Mouse (Mus musculus) lung, postnatal 14 days (tissue): ENCODE results near the gene Thy1.
A peak's percentile ranks its signal among the peaks of the same experiment; 100 is the strongest.

Source experiments
- DNase-seq: peaks from one replicate; pipeline ENCODE4 v3.0.0; 2021

Gene Thy1

DNA sequence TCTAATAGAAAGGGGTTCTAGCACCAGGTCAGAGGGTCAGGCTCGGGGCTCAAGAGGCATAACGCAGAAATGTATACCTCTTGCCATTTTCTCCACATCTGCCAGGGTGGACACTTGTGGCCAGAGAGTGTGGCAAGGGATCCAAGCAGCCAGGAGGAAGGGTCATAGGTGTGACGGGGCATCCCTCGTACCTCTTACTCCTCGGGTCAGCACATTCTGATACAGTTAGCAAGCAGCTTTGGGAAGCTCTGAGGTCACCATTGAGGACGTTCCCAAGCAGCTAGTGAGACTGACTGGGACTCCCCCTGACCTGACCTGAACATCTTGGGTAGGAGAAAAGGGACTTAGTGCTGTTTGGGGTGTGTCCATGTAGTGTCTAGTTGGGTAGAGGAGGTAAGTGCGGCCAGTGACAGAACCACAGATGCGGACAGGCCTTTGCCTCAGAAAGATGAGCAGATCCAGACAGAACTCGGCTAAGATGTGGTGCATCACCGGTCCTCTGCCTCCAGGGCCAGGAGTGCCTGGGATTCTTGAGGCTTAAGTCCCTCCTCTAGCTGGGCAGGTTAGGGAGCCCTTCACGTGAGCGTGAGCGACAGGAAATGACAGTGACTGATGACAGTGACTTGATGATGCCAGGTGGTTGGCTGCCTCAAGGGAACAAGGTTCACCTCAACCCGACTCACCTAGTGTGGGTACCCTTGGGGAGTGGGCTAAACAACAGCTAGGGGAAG is 27.1 kb downstream of the Thy1 start:
- no peak for DNase-seq

DNA sequence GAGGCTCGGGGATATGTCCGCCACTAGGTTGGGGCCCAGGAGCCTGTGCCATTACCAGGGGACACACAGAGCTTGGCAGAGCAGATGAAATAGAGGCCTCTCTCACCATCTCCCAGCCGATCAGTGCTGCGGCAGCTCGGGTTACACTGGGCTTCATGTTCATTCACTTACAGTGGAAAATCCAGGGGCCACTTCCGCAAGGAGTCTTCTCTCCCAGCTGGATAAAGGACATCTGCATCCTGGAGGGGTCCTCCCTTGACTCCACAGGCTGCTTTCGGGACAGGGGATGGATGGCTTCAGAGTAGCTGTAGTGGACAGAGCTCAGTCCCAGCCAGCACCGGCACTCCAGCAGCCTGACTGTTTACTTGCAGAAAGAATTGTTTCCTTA is 27.7 kb downstream of the Thy1 start:
- no peak for DNase-seq

DNA sequence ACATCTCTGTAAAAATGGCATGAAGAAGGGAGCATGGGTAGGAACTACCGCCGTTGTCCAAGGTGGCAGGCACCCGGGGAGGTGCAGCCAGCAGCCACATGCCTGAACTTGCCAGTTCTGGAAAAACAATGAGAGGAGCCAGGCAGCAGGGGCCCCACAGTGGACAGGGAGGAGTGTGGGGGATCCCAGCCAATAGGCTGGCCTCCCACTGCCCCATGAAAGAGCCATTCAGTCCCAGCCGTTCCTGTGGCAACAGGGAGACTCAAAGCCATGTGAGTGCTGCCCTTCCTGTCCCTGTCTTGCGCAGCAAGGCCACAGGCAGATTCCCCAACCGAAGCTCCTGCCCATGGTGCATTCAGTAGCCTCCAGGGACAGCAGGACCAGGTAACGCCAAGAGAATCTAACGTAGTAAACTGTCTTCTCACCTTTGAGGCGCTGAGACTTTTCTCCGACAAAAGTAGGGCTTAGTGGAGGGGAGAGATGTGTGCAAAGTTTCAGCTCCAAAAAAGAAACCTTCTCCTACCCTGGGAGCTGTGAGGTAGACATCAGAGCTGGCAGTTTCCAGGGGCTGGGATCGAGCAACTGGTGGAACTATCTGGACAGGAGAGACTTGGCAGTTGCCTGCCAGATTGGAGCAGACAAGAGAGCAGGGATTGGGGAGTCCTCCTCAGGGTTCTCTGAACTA is 28.9 kb downstream of the Thy1 start:
- no peak for DNase-seq

DNA sequence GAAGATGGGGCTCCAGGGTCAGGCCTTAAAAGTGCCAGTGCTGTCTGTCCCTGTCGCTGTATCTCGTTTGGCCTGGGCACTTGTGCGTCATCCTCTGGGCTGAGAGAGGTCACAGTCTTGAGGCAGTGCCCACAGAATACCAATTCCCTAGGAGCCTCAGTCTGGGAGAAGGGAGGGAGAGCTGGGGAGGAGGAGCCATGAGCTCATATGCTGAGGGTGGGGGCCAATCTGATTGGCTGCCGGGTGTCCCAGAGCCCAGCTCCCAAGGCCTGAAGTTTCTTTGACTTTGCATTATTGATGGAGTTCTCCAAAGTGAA is 29.4 kb downstream of the Thy1 start:
- DNase-seq: no peak

DNA sequence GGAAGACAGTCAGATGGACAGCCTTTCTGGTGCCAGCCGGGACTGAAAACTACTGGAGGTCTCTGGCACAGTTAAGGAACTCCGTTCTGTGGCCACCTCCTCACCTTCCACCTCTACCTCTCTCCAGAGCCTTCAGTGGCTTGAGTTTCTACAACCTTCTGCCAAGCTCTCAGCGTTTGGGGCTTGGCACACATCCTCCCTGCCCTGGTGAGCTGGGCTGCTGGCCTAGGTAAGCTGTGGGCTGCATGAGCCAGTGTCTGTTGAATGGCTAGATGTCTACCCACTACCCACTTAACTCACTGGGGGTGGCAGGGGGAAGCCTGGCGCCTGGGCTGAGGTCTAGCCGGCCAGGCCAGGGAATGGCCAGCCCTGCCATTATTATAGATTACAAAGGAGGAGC is 29.9 kb downstream of the Thy1 start:
- no peak for DNase-seq

DNA sequence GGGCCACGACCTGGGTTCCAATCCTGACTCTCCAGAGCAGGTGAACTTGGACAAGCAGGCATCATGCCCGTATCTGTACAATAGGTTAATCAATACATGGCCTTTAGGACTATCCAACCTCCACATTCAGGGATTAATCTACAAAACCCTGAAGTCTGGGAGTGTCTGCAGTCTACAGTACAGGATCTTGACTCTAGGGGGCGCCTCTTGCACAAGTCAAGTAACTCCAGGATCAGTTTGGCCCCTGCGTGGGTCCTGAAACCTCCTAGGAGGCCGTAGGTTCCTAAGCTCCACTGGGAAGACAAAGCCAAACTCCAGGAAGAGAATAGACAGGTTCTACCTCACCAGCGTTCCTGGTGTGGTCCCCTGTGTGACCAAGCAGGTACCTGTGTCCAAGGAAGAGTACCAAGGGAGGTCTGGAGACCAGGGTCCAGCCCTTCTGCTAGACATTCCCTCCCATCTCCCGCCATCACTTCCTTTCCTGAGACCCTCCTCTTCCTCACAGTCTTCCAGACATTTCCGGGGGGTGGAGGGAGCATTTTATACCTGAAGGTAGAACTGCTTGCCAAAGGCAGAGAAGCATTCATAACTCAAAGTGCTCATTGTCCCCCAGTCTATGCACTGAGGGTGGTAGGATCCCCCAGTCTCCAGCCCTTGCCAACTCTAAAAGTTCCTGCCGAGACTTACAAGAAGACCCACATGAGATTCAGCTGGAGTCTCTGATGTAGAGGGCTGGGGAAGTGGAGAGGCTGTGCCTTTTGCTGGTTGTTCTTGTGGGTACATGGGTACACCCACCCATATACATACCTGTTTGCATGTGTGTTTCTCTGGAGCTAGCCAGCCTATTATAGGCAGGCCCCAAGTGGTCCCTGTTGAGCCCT is 31.5 kb downstream of the Thy1 start:
- peak; percentile 53 for DNase-seq

DNA sequence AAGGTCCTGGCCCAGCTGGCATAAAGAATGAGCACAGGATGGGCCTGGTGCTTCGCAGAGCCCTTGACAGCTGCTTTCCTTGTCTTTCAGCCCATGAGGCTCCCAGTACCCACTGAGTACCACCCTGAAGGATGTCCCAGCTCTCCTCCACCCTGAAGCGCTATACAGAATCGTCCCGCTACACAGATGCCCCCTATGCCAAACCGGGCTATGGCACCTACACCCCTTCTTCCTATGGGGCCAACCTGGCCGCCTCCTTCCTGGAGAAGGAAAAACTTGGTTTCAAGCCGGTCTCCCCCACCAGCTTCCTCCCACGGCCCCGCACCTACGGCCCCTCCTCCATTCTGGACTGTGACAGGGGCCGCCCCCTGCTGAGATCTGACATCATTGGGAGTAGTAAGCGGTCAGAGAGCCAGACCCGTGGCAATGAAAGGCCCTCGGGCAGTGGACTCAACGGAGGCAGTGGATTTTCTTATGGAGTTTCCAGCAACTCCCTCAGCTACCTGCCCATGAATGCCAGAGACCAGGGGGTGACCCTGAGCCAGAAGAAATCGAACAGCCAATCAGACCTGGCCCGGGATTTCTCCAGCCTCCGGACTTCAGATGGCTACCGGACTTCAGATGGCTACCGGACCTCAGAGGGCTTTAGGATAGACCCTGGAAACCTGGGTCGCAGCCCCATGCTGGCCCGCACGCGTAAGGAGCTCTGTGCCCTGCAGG is 32.3 kb downstream of the Thy1 start:
- no peak for DNase-seq

DNA sequence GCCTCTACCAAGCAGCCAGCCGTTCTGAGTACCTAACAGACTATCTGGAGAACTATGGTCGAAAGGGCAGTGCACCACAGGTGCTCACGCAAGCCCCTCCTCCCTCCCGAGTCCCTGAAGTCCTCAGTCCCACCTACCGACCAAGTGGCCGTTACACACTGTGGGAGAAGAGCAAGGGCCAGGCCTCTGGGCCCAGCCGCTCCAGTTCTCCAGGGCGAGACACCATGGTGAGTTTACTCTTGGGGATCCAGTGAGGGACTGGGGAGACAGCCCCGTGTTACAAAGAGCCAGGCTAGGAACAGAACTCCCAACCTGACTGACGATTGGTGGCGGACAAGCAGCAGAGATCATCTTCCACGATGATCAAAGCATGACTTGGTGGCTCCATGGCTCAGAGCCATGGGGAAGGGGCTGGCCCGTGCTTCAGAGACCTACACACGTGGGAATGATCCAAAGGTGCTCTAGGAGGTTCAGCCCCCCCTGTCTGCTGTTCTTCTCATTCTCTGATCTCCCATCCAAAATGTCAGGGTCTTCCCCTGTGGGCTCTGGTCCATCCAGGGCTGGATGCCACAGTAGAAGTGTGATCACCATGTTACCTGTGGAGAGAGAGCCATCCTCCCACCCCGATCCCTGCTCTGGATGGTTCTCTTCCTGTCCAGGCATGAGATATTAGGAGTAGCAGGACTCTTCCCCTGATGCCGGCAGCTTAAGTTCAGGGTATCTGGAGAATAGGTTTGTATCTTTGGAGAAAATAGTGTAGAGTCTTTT is 33.0 kb downstream of the Thy1 start:
- DNase-seq: no peak

DNA sequence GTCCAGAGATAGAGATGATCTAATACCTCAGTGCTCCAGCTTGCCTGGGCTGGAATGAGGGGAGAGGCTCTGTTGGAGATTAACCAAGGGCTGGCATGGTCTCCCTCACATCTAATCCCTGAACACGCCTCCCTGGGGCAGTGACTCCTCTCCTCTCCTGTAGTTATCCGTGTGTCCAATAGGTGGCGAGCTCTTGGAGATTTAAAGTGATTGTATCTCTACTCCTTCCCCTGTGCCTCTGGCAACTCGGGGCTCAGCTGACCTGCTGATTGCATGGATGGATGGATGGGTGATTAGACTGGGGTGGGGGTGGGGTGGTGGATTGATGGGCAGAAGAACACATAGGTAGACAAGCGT is 33.6 kb downstream of the Thy1 start:
- DNase-seq: peak; percentile 71

DNA sequence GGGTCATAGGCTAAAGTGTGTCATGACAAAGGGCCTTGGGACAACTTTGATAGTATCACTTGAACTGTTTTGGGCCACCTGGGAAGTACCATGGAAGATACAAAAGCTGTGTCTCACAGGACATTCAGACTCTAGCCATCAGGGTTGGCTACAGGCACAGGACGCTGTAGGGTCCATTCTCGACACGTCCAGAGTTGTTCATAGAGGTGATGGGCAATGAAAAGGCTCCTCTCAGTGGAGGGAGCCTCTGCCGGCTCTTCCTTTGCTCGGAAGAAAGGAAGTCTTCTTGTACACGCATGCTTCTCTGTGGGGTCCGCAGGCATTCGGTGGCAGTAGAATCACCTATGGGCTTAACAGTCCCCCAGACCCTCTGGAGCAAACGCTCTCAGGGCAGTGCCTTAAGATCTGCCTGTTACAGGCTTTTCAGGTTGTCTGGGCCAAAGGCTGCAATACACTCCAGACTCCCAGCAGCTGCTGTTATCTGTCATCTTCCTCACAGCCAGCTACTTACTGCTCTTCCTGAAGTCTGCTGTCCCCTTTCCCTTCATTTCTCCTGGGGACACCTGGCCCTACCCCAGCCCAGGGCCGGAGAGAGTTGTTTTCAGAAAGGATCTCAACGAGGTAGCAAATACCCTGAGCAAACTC is 34.2 kb downstream of the Thy1 start:
- DNase-seq: no peak

DNA sequence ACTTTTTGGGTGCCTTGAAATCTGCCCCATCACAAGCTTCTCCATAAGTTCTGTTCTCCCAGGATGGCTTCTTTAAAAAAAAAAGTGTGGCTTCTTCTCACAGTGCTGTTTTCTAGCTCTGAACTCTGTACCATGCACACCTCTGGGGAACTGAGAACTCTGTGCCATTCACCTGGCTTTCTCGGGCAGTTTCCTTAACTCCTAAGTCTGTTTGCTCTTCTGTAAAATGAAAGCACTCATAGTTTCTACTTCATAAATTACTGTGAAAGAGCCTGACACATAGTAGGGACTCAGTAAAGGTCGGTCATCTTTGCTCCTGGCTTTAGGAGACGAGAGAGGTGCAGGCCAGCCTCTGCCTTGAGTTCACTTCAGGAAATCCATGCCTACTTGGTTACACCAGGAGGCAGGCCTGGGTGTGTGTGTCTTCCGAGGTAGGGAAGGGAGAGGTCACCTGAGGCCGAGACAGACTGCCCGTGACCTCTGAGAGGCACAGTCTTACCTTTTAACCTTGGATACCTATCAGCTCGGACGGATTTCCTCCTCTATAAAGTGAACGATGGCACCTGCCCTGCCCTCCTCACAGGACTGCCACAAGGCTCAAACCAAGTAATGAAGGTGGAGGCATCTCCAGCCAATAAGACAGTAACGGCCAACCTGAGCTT is 35.1 kb downstream of the Thy1 start:
- DNase-seq: no peak

DNA sequence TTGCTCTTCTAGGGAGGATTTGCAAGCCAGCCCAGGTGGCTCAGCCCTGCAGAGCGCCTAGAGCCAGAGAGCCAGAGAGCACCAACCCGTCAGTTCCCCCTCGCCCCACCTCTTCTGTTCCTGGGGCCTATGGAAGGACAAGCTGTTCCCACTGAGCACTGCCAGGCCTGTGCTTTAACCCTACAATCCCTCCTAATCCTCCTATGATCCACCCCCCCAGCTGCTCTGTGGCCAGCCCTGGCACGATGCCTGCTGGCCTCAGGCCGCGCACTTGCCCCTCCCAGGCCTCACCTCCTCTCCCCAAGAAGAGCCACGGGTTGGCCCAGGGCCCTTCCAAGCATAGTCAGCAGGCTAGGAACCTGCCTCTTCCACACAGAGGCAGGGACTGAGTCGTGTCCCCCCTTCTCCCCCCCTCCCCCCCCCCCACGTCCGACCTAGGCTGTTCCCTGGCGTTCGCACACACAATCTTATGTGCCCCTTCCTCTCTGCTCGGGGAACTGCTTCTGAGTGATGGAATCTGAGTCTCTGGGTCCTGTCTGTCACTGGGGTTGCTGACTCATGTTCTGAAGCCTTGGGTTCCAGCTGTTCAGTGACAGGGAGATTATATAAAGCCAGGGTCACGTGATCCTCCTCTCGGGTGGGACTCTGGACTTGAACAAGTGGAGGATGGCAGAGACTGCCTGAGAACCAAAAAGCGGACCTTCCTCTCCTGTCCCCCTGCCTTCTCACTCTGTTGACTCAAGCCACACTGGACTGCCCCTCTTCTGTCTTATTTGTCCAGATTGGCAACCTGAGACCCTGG is 36.0 kb downstream of the Thy1 start:
- DNase-seq: peak; percentile 83

DNA sequence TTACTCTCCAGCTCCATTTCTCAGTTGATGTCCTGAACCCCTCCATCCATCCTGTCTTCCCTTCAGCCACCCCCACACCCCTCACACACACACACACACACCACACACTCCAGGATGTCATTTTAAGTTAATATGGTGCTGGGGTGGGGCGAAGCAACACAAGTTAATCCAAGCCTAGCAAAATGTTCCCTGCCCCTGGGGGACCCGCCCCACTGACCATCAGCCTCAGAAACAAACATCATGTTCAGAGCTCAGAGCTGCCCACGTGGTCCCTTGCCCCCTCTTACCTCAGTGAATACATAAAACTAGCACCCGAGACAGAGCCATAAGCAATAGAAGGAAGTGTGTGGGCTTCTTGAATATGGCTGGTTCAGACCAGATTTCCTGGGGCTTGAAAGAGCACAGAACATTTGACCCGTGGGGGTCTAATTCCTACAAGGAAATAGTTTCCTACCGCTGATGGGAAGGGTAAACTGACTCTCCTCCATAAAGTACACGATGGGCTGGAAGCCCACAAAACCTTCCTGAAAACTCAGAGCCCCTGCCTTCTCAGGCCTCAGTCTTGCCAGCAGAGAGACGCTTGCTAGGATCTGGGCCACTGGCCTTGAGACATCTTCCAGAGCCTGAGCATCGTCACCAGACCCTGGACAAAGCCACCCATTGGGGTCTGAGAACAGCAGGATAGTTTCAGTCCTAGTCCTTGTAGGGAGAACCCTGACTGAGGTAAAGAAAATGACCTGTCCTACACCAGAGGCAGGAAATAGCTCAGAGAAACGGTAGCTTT is 37.0 kb downstream of the Thy1 start:
- no peak for DNase-seq

DNA sequence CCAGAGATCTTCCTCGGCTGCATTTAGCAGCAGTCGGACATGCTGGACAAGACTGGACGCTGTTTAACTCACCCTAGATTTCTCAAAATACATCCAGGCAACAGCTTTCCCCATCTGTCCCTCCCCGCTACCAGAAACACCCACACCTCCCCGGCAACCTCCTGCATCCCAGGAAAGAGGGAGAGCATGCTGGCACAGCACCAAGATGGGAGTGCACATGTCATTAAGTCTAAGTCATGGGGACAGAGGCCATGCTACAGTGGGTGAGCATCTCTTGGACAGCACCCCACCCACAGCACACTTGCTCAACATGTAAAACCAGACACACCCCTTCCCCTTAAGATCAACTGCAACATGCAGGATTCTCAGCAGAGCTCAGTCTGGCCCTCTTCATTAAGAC is 37.8 kb downstream of the Thy1 start:
- DNase-seq: no peak

DNA sequence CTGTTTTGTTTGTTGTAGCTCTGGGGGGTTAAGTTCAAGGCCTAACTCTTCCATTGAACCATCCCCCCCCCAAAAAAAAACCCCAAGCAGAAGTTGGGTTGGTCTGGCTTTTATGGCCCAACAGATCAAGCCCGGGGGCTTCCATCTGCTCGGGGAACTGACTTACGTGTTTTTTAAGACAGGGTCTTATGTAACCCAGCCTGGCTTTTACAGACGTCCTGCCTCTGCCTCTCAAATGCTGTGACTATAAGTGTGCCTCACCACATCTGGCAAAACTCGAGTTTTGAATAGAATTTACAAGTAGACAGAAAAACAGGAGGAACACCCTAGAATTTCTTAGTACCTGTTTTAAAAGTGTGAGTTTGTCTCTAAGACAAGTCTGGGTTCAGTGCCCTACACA is 38.4 kb downstream of the Thy1 start:
- no peak for DNase-seq

DNA sequence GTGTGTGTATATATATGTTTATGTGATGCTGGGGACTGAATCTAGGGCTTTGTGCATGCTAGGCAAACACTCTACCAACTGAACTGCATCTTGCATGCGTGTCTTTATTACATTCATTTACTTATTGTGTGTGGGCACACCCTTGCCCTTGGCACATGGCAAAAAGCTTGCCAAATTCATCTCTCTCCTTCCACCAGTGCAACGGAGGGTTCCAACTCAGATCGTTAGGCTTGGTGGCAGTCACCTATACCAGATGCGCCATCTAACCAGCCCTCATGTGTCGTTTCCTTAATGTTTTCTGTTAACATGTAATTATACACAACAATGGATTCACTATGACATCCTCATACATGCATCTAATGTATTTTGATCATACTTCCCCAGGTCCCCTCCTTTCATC is 39.1 kb downstream of the Thy1 start:
- no peak for DNase-seq

DNA sequence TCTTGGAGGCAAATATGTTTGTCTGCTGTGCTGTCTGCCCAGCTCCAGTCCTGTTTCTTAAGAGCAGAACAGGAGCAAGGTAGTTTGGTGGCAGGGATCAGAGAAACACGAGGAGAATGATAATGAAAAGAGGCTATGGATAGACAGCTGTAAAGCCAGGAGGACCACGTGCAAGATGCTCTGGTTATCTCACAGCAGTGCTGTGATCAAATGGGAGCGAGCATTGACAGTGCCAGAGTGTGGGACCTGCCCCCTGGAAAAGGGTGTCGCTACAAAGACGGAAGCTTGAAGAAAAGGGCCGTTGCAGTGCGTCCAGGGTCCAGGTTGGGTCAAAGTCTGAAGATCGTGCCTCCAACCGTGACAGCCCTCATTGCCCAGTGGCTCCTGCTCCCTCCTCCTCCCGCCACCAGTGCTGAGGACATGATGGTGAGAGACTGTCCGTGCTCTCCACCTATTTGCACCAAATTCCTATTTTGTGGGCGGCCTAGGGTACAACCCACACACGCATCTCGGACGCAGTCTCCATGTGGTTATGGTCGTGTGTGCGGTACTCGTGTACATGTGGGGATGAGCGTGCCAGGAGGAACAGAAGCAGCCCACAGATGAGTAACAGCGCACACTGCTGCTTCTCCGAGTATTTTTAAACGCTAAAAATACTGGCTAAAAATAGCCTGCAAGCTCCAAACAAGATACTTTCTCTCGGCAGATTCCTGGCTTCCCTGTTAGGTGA is 40.4 kb downstream of the Thy1 start:
- no peak for DNase-seq

DNA sequence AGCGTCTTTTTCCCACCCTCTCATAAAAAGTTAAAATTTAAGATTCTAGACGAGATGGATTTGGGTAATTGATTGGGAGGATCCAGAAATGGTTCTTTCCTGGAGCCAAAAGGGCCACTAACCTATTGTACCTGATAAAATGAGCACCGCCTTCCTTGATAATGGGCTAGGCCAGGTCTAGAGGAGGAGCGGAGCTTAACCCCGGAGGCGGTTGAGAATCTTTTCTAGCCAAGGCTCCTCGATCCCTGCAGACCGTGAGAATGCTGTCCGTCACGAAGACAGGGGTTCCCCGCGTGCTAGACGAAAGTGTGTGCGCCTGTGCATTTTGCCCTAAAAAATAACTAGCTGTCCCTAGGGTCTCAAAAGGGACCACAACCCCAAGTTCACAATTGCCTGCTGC is 41.1 kb downstream of the Thy1 start:
- no peak for DNase-seq

DNA sequence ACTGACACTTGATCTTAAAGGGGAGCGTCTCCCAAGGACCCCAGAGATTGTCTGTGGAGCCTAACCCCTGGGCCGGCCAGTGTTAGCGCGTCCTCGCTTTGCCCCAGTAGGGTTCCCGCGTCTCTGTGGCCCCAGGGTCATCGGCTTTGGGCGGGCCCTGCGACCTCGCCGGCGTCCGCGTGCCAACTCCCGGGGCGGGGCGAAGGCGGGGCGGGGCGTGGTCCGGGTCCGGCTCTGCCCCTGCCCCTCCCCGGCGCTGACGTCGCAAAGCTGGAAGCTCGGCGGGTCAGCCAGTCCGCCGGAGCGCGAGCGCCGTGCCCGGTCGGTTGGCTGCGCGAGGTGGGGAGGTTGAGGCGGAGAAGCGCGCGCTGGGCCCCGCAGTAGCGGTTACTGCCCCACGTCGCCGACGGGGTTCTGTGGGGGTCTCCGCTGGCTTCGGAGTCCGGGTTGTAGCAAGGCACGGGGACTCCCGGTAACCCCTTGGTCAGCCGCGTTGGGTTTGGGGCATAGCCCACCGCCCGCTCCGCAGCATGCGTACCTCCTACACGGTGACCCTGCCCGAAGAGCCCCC is 41.6 kb downstream of the Thy1 start:
- DNase-seq: peak; percentile 98
